Mouse (Mus musculus): ENCODE results near the gene Lmcd1. TPM values are rescaled to one million over a fixed set of nuclear protein-coding genes. Genes with fewer than 3 reads are reported as not detected.

Lmcd1 gene
- polyA plus RNA-seq, 1 experiment, result not detected

GRCm38 (mm10) chr6:112362349-112362958 is 88.9 kb downstream of the Lmcd1 start:
- Histone ChIP-seq H3K36me3 (ENCODE audit: control insufficient read depth) (no peaks in the 10 kb centered on the region), H3K27me3 (ENCODE audit: control insufficient read depth) (no peaks in the 10 kb centered on the region), H3K4me1 (ENCODE audit: control insufficient read depth) (no peaks in the 10 kb centered on the region), H3K9me3 (ENCODE audit: control insufficient read depth, low read length) (no peaks in the 10 kb centered on the region), H3K4me3 (replicated peaks) (no peak overlapping the region)
- TF ChIP-seq GATA1 (IDR thresholded peaks at IDR 0.05; ENCODE audit: low read length) (no peak), TAL1 (IDR thresholded peaks at IDR 0.05; ENCODE audit: low read length) (no peak)

DNA sequence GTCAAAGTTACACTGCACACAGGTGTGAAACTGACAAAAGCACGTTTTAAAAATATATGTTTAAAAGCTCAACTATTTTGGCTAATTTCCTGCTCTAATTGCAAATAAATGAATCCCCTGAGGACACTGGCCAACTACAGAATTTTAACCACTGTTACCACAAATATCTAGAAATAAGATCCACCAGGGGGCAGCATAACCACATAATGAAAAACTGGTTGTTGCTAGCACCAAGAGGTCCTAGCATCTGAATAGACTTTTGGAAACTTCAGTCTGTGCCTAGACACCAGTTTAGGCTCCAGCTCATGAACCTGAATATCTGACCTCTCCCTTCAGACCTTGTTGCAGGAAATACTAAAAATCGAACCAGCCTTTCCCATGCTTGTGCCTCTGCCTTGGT is 91.0 kb downstream of the Lmcd1 start:
- Histone ChIP-seq H3K36me3 (ENCODE audit: control insufficient read depth) (no peaks in the 10 kb centered on the region), H3K4me1 (ENCODE audit: control insufficient read depth) (no peaks in the 10 kb centered on the region), H3K9me3 (ENCODE audit: control insufficient read depth, low read length) (no peaks in the 10 kb centered on the region), H3K4me3 (replicated peaks) (no peak overlapping the region), H3K27me3 (ENCODE audit: control insufficient read depth) (no peaks in the 10 kb centered on the region)
- no peak for TF ChIP-seq TAL1 (IDR thresholded peaks at IDR 0.05; ENCODE audit: low read length)
- no peak for TF ChIP-seq GATA1 (IDR thresholded peaks at IDR 0.05; ENCODE audit: low read length)

- Histone ChIP-seq H3K4me3 (replicated peaks) (no peak overlapping the region), H3K36me3 (ENCODE audit: control insufficient read depth) (no peaks in the 10 kb centered on the region), H3K9me3 (ENCODE audit: control insufficient read depth, low read length) (no peaks in the 10 kb centered on the region), H3K4me1 (ENCODE audit: control insufficient read depth) (no peaks in the 10 kb centered on the region), H3K27me3 (ENCODE audit: control insufficient read depth) (no peaks in the 10 kb centered on the region)
- TF ChIP-seq GATA1 (IDR thresholded peaks at IDR 0.05; ENCODE audit: low read length) (no peak), TAL1 (IDR thresholded peaks at IDR 0.05; ENCODE audit: low read length) (no peak)
Measured at GRCm38 (mm10) chr6:112365294-112365693, 91.7 kb downstream of the Lmcd1 start.

DNA sequence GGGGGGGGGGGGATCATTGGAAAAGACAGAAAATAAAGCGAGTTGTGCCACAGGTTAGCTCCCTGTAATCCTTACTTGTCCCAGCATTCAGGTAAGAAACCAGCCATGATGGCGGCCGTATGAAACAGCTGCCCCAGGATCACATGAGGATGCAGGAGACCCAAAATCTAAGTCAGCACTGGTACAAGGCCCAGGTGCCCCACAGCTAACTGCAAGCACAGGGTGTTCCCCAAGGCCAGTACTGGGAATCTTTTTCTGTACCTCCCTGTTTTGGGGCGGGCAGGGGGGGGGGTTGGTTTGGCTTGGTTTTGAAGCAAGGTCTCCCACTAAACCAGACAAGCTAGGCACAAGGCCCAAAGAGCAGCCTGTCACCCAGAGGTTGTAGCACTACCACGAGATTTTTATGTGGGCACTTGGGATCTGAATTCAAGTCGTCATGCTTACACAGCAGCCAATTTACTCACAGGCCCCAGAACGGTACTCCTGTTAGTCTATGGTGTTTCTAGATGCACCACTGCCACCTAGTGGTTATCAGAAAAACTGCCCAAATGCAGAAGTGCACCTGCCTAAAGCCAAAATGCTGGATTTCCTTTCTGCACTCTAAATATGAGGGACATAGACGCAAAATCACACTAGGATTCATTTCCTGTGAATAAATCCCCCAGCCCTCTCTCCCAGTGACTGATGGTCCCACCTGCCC is 100.5 kb downstream of the Lmcd1 start:
- Histone ChIP-seq H3K36me3 (ENCODE audit: control insufficient read depth) (no peaks in the 10 kb centered on the region), H3K27me3 (ENCODE audit: control insufficient read depth) (no peaks in the 10 kb centered on the region), H3K4me3 (replicated peaks) (no peak overlapping the region), H3K9me3 (ENCODE audit: control insufficient read depth, low read length) (no peaks in the 10 kb centered on the region), H3K4me1 (ENCODE audit: control insufficient read depth) (no peaks in the 10 kb centered on the region)
- no peak for TF ChIP-seq GATA1 (IDR thresholded peaks at IDR 0.05; ENCODE audit: low read length)

GRCm38 (mm10) chr6:112375661-112376392 is 102.3 kb downstream of the Lmcd1 start:
- Histone ChIP-seq H3K4me1 (ENCODE audit: control insufficient read depth) (no peaks in the 10 kb centered on the region), H3K9me3 (ENCODE audit: control insufficient read depth, low read length) (no peaks in the 10 kb centered on the region), H3K4me3 (replicated peaks) (no peak overlapping the region), H3K36me3 (ENCODE audit: control insufficient read depth) (no peaks in the 10 kb centered on the region), H3K27me3 (ENCODE audit: control insufficient read depth) (no peaks in the 10 kb centered on the region)
- TF ChIP-seq GATA1 (IDR thresholded peaks at IDR 0.05; ENCODE audit: low read length) (no peak), TAL1 (IDR thresholded peaks at IDR 0.05; ENCODE audit: low read length) (no peak)

GRCm38 (mm10) chr6:112379054-112379453 is 105.5 kb downstream of the Lmcd1 start:
- Histone ChIP-seq H3K4me3 (replicated peaks) (no peak overlapping the region), H3K36me3 (ENCODE audit: control insufficient read depth) (no peaks in the 10 kb centered on the region), H3K9me3 (ENCODE audit: control insufficient read depth, low read length) (no peaks in the 10 kb centered on the region), H3K27me3 (ENCODE audit: control insufficient read depth) (no peaks in the 10 kb centered on the region), H3K4me1 (ENCODE audit: control insufficient read depth) (no peaks in the 10 kb centered on the region)
- TF ChIP-seq GATA1 (IDR thresholded peaks at IDR 0.05; ENCODE audit: low read length) (no peak), TAL1 (IDR thresholded peaks at IDR 0.05; ENCODE audit: low read length) (no peak)

Other genes starting within 250 kb of the Lmcd1 start
- gene Ssu2, start 114.3 kb downstream of the Lmcd1 start, polyA plus RNA-seq (2012), result not detected in 2 replicates
- gene Cav3, start 185.7 kb downstream of the Lmcd1 start, polyA plus RNA-seq (2012), result not detected in 2 replicates
- not detected in 2 replicates for gene Oxtr, start 216.2 kb downstream of the Lmcd1 start, polyA plus RNA-seq (2012)

Data from erythroblast, embryonic 14.5 days (primary cell).